Mouse (Mus musculus) layer of hippocampus, adult 18-20 months (tissue): ENCODE data around the gene Parm1. TPM values are rescaled to one million over a fixed set of nuclear protein-coding genes. Genes with fewer than 3 reads are reported as not detected.

ENCODE experiments used
- DNase-seq, 2 experiments: peaks; one replicate each; pipeline ENCODE4 v3.0.0; 2022; ENCODE audit warnings: low spot score in 2 of 2
- total RNA-seq, 2 experiments: library from RNA; stranded (reverse); gene quantifications; 2 replicates each; pipeline ENCODE4 v1.2.3; 2021

The Parm1 gene
- total RNA-seq, 2 experiments from 2014 or later: 52.4 to 59.3 TPM

GRCm38 (mm10) chr5:91653061-91653915 lies 135.9 kb downstream of the Parm1 start:
- no peak for DNase-seq

- no peak for DNase-seq
Observed at GRCm38 (mm10) chr5:91654331-91655048, 137.1 kb downstream of the Parm1 start.

DNA sequence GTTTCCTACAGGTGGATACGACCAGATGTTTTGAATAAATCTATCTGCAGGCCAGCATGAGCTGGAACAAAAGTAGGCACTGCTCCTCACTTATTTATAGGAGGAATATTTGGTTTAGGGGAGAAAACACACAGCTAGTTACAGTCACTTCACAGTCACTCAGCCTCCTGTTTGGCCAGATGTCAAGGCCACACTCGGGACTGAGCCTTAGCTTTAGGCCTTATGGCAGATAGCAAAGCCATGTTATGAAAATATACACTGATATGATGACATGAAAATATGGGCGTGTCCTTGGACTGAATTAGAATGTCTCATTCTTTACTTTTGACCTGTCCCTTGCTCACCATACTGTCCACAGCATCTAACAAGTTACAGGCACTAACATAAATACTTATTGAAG lies 137.8 kb downstream of the Parm1 start:
- DNase-seq: no peak

DNA sequence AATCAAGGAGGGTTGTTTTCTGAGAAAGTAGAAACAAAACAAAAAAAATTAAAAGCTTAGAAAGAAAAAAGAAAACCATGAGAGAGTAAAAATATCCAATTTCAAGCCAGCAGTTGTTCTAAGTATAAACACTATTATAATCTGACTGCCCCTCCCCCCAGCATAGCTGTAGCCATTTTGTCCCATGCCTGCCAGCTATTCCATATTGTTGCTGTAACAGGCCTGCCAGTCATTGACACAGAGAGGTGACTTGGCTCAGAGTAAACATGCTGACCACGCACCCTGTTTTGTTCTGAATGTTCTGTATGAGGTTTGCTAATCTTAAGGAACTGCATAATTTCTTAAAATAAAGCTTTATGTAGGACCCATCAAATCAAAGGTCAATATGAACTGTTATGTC lies 145.3 kb downstream of the Parm1 start:
- DNase-seq: no peak

DNA sequence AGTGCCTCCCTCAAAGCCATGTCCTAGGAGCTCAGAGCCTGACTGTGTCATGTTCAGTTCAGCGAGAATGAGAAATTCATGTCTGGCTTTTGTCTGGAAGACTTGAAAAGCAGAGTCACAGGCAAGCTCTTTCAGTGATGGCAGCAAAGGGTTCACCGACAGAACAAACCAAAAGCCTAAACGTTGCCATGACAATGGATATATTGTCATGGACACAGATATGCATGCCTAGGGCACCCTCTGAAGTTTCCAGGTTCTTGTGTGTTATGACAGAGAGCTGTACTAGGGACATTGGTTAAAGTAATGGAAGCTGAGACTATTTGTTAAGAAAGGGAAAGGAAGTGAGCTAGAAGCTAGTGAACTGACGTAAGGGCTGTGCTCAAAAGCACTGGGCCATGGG lies 149.7 kb downstream of the Parm1 start:
- DNase-seq: no peak

DNA sequence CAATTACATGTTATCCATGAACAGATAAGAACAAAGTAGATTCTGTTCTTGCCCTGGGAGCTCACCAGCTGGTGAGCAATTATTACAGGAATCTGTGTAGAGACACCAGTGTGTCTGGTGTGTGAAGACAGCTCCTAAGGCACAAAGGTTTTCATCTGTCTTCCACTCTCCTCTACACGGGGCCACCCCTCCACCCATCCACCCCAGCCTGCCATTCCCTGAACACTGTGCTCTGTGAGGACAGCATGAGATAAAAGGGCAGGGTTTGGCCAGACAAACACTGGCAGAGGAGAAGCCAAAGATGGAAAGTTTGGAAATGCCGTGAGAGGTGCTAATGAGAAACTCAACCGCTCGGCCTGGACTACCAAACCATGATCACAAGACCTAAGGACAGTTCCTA lies 151.8 kb downstream of the Parm1 start:
- no peak for DNase-seq

Other genes with a start within 250 kb of the Parm1 start
- 1 to 10 TPM in 1 of 2 experiments, under 1 TPM in 1; 0.76 to 1.2 TPM for gene Btc, start 114.6 kb upstream of the Parm1 start, total RNA-seq